Mouse (Mus musculus) cerebellum, adult 8-10 months (tissue): ENCODE data around the gene Iqcc.

Experiments used
- DNase-seq: peaks from one replicate; pipeline ENCODE4 v3.0.0; 2022

Gene Iqcc

GRCm38 (mm10) chr4:129576863-129577491, 41.9 kb downstream of the Iqcc start:
- DNase-seq = peak; percentile 35

DNA sequence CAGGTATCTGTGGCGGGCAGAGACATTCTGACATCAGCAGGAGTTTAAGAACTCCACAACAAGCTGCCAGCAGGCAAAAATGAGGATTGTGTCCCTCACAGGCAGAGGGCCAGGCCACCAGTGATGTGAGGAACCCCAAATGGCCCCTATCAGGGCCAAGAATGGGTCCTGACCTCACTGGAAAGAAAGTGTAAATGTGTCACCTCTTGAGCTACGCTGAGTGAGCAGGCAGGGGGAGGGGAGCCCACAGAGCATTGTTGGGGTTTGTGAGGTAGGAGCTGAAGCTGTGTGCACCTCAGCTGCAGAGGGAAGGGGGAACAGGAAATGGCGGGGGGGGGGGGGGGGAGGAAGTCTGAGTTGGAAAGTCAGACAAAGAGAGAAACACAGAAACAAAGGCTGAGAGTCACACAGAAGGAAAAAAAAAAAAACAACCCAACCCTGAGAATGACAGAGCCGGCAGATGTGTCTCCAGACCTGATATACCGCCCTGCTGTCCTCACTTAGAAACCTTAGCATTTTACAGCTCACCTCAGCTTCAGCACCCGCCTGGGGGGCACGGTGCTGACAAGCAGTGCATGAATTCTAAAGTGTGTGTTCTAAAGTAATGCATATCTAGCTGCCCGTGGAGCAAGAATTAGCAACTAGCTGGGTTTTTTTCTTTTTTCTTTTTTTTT, 43.6 kb downstream of the Iqcc start:
- DNase-seq = no peak

DNA sequence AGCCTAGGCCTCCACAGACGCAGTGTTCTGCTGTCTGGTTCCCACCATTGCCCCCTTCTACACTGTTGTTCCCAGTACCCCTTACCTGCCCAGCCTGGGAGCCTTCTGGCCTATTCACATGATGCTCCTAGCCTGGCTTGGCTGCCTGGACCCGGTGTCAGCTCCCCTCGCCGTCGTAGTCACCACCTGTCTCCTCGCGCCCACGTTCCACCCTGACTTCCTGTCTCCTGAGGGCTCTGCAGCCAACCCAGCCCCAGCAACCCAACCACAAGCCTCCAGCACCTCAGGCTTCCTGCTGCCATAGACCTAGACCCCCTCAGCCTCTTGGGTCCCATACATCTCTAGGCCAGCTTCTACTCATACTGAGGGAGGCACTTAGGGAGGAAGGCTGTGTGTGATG, 45.5 kb downstream of the Iqcc start, which contains the start of gene Lck:
Gene Lck, minus strand, starts transcription at position 212 of the 400 bp plus-strand sequence.
- DNase-seq = no peak

- DNase-seq = no peak
Measured at GRCm38 (mm10) chr4:129573093-129573370, 45.9 kb downstream of the Iqcc start.

GRCm38 (mm10) chr4:129572236-129573092, 46.4 kb downstream of the Iqcc start:
- no peak for DNase-seq

- DNase-seq = no peak
Measured at GRCm38 (mm10) chr4:129571551-129572084, 47.3 kb downstream of the Iqcc start.

DNA sequence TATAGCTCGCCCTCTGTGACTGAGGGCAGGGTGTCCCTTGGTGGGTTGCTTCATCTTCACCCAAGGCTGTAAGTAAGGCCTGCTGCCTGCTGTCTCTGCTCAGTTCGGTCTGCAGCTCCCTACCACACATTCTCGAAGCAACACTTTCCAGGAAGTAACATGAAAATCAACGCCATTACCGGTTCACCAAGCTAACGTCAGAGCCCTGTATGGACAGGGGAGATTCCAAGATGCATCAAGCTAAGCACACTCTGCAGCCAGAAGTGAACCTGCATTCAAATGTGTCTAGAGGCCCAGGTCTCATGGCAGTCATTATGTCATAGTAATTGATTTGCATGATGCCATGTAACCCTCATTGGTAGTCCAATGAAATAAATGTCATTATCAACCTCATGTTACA, 48.9 kb downstream of the Iqcc start:
- DNase-seq = no peak

DNA sequence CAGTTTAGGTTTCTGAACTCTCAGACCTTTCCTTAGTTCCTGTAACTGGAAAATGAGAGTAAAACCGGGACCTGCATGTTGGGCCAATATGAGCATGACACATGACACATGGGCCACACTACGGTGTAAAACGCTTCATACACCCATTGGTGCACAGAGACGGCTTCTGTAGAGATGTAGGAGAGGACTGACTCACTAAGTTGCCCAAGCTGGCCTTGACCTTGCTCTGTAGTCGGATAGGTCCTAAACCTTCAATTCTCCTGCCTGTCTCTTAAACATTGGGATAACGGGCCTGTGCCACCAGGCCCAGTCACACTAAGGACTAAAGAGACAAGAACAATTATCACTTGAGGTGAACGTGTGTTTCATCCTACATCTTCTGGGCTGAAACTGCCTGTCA, 50.5 kb downstream of the Iqcc start:
- DNase-seq = no peak

DNA sequence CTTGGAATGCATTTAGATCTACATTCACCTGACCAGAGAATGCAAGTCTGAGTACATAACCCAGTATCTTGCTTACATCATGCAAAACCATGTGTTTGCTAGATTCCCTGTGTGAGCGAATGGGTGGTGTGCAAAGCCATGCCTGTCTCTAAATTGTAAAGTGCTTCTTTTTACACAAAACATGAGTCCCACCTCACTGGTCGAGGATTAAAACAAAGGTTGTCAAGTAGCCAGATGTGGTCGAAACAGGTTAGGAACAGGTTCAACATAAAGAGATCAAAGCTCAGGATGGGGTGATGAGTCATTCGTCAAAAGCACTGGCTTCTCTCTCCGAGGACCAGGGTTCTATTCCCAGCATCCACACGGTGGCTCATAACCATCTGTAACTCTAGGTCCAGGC, 53.8 kb downstream of the Iqcc start:
- DNase-seq = no peak
